Mouse (Mus musculus) kidney, adult 11 months (tissue): ENCODE measurements around the gene Nemf.

ENCODE experiments used
- DNase-seq: peaks from one replicate; pipeline ENCODE4 v3.0.0; 2022

Nemf gene

GRCm38 (mm10) chr12:69300391-69300790 is 56.6 kb downstream of the Nemf start:
- DNase-seq, result no peak

GRCm38 (mm10) chr12:69299831-69300230 is 57.1 kb downstream of the Nemf start:
- DNase-seq, result no peak

- DNase-seq, result peak; percentile 76
Measured at GRCm38 (mm10) chr12:69299231-69299630, 57.7 kb downstream of the Nemf start.

GRCm38 (mm10) chr12:69298281-69298680 is 58.7 kb downstream of the Nemf start:
- DNase-seq, result no peak

- DNase-seq, result no peak
Measured at GRCm38 (mm10) chr12:69297411-69298150, 59.4 kb downstream of the Nemf start.

- peak; percentile 88 for DNase-seq
Measured at GRCm38 (mm10) chr12:69296511-69297410, 60.2 kb downstream of the Nemf start, which contains the start of gene Klhdc2. Klhdc2 (plus strand) TSS chr12:69296681.

GRCm38 (mm10) chr12:69295651-69296050 is 61.3 kb downstream of the Nemf start:
- DNase-seq, result no peak

GRCm38 (mm10) chr12:69294936-69295335 is 62.0 kb downstream of the Nemf start:
- DNase-seq, result no peak

- DNase-seq, result no peak
Measured at GRCm38 (mm10) chr12:69293815-69294214, 63.1 kb downstream of the Nemf start.

- no peak for DNase-seq
Measured at GRCm38 (mm10) chr12:69292401-69292800, 64.6 kb downstream of the Nemf start.

GRCm38 (mm10) chr12:69288699-69289098 is 68.3 kb downstream of the Nemf start:
- no peak for DNase-seq

GRCm38 (mm10) chr12:69287535-69287934 is 69.4 kb downstream of the Nemf start:
- DNase-seq, result no peak

- DNase-seq, result no peak
Measured at GRCm38 (mm10) chr12:69283146-69283545, 73.8 kb downstream of the Nemf start.

GRCm38 (mm10) chr12:69280915-69281314 is 76.0 kb downstream of the Nemf start:
- no peak for DNase-seq

- DNase-seq, result no peak
Measured at GRCm38 (mm10) chr12:69279931-69280469, 77.0 kb downstream of the Nemf start.

- no peak for DNase-seq
Measured at GRCm38 (mm10) chr12:69268956-69269355, 88.0 kb downstream of the Nemf start.

- DNase-seq, result no peak
Measured at GRCm38 (mm10) chr12:69267956-69268632, 88.9 kb downstream of the Nemf start.

- DNase-seq, result no peak
Measured at GRCm38 (mm10) chr12:69265031-69265430, 91.9 kb downstream of the Nemf start.

- DNase-seq, result no peak
Measured at GRCm38 (mm10) chr12:69262251-69262650, 94.7 kb downstream of the Nemf start.
